Mouse (Mus musculus): ENCODE results near the gene Tjp2. TPM values are rescaled to one million over a fixed set of nuclear protein-coding genes. Genes with fewer than 3 reads are reported as not detected.

The Tjp2 gene
- polyA plus RNA-seq, 1 experiment: 22.1 TPM

- peaks cover 14% of the 10 kb centered on the region for H3K79me2 ChIP-seq (ENCODE audit: control insufficient read depth, insufficient read depth)
- no peak overlapping the region for H3K4me3 ChIP-seq (ENCODE audit: insufficient read depth, poor library complexity, severe bottlenecking)
- H3K27me3 ChIP-seq (ENCODE audit: control insufficient read depth, insufficient read depth, insufficient read length): no peaks in the 10 kb centered on the region
- H3K79me3 ChIP-seq (ENCODE audit: low read depth): peaks cover 4% of the 10 kb centered on the region
- H3K36me3 ChIP-seq (ENCODE audit: control insufficient read depth, insufficient read depth): no peaks in the 10 kb centered on the region
- TF ChIP-seq MAX (IDR thresholded peaks at IDR 0.05) (no peak), CEBPB (IDR thresholded peaks at IDR 0.05; ENCODE audit: low read depth) (no peak), MYOG (IDR thresholded peaks at IDR 0.05; ENCODE audit: control insufficient read depth, extremely low read depth, insufficient read length) (no peak), FOSL1 (IDR thresholded peaks at IDR 0.05; ENCODE audit: insufficient read depth, low read length, poor library complexity, severe bottlenecking) (no peak), CTCF (IDR thresholded peaks at IDR 0.05; ENCODE audit: control insufficient read depth, insufficient read depth, insufficient read length) (no peak), MYOD1 (IDR thresholded peaks at IDR 0.05; ENCODE audit: control insufficient read depth, insufficient read length, low read depth) (no peak)
- H3ac ChIP-seq (ENCODE audit: control insufficient read depth, insufficient read length, low read depth): no peak overlapping the region
Measured at GRCm38 (mm10) chr19:24142621-24143061, 82.2 kb downstream of the Tjp2 start.

DNA sequence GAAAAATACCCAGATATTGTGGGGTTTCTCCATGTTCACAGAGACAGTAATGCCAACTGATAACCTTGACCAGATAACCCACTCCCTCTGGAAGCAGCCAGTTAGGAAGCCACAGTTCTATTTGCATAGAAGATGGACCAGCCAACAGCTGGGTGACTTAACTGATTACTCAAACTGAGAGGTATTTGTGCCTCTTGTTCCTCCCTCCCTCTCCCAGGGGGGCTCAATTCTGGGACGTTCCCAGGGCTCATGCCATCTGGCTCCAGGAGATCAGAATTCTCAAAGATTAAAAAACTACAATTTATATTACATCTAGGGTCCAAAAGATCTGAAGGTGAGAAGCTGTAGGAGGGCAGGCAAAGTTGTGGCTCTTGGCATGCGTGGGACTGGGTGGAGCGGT, 84.5 kb downstream of the Tjp2 start:
- Histone ChIP-seq H3K79me3 (ENCODE audit: low read depth) (peaks cover 4% of the 10 kb centered on the region), H3K4me3 (ENCODE audit: insufficient read depth, poor library complexity, severe bottlenecking) (no peak overlapping the region), H3K27me3 (ENCODE audit: control insufficient read depth, insufficient read depth, insufficient read length) (no peaks in the 10 kb centered on the region), H3K36me3 (ENCODE audit: control insufficient read depth, insufficient read depth) (peaks cover 9% of the 10 kb centered on the region), H3ac (ENCODE audit: control insufficient read depth, insufficient read length, low read depth) (no peak overlapping the region), H3K79me2 (ENCODE audit: control insufficient read depth, insufficient read depth) (peaks cover 14% of the 10 kb centered on the region)
- TF ChIP-seq MAX (IDR thresholded peaks at IDR 0.05) (no peak), CTCF (IDR thresholded peaks at IDR 0.05; ENCODE audit: control insufficient read depth, insufficient read depth, insufficient read length) (no peak), MYOG (IDR thresholded peaks at IDR 0.05; ENCODE audit: control insufficient read depth, extremely low read depth, insufficient read length) (no peak), CEBPB (IDR thresholded peaks at IDR 0.05; ENCODE audit: low read depth) (no peak), FOSL1 (IDR thresholded peaks at IDR 0.05; ENCODE audit: insufficient read depth, low read length, poor library complexity, severe bottlenecking) (no peak), MYOD1 (IDR thresholded peaks at IDR 0.05; ENCODE audit: control insufficient read depth, insufficient read length, low read depth) (no peak), USF1 (IDR thresholded peaks at IDR 0.05; ENCODE audit: low read depth) (no peak)

GRCm38 (mm10) chr19:24137392-24137791, 87.4 kb downstream of the Tjp2 start:
- H3K27me3 ChIP-seq (ENCODE audit: control insufficient read depth, insufficient read depth, insufficient read length): no peaks in the 10 kb centered on the region
- H3K79me3 ChIP-seq (ENCODE audit: low read depth): peaks cover 4% of the 10 kb centered on the region
- peaks cover 5% of the 10 kb centered on the region for H3K79me2 ChIP-seq (ENCODE audit: control insufficient read depth, insufficient read depth)
- H3K36me3 ChIP-seq (ENCODE audit: control insufficient read depth, insufficient read depth): peaks cover 9% of the 10 kb centered on the region
- no peak overlapping the region for H3K4me3 ChIP-seq (ENCODE audit: insufficient read depth, poor library complexity, severe bottlenecking)
- TF ChIP-seq MYOG (IDR thresholded peaks at IDR 0.05; ENCODE audit: control insufficient read depth, extremely low read depth, insufficient read length): no peak
- no peak for TF ChIP-seq CEBPB (IDR thresholded peaks at IDR 0.05; ENCODE audit: low read depth)
- no peak for TF ChIP-seq MYOD1 (IDR thresholded peaks at IDR 0.05; ENCODE audit: control insufficient read depth, insufficient read length, low read depth)
- no peak for TF ChIP-seq FOSL1 (IDR thresholded peaks at IDR 0.05; ENCODE audit: insufficient read depth, low read length, poor library complexity, severe bottlenecking)
- TF ChIP-seq MAX (IDR thresholded peaks at IDR 0.05): no peak
- TF ChIP-seq CTCF (IDR thresholded peaks at IDR 0.05; ENCODE audit: control insufficient read depth, insufficient read depth, insufficient read length): no peak
- no peak for TF ChIP-seq USF1 (IDR thresholded peaks at IDR 0.05; ENCODE audit: low read depth)
- no peak overlapping the region for H3ac ChIP-seq (ENCODE audit: control insufficient read depth, insufficient read length, low read depth)

GRCm38 (mm10) chr19:24134991-24135390, 89.8 kb downstream of the Tjp2 start:
- Histone ChIP-seq H3ac (ENCODE audit: control insufficient read depth, insufficient read length, low read depth) (no peak overlapping the region), H3K27me3 (ENCODE audit: control insufficient read depth, insufficient read depth, insufficient read length) (no peaks in the 10 kb centered on the region), H3K79me3 (ENCODE audit: low read depth) (no peaks in the 10 kb centered on the region), H3K79me2 (ENCODE audit: control insufficient read depth, insufficient read depth) (peaks cover under 1% of the 10 kb centered on the region), H3K36me3 (ENCODE audit: control insufficient read depth, insufficient read depth) (peaks cover 9% of the 10 kb centered on the region), H3K4me3 (ENCODE audit: insufficient read depth, poor library complexity, severe bottlenecking) (no peak overlapping the region)
- TF ChIP-seq CEBPB (IDR thresholded peaks at IDR 0.05; ENCODE audit: low read depth): no peak
- no peak for TF ChIP-seq CTCF (IDR thresholded peaks at IDR 0.05; ENCODE audit: control insufficient read depth, insufficient read depth, insufficient read length)
- no peak for TF ChIP-seq USF1 (IDR thresholded peaks at IDR 0.05; ENCODE audit: low read depth)
- no peak for TF ChIP-seq MAX (IDR thresholded peaks at IDR 0.05)
- no peak for TF ChIP-seq FOSL1 (IDR thresholded peaks at IDR 0.05; ENCODE audit: insufficient read depth, low read length, poor library complexity, severe bottlenecking)
- TF ChIP-seq MYOD1 (IDR thresholded peaks at IDR 0.05; ENCODE audit: control insufficient read depth, insufficient read length, low read depth): no peak

- H3K36me3 ChIP-seq (ENCODE audit: control insufficient read depth, insufficient read depth): peaks cover 9% of the 10 kb centered on the region
- no peaks in the 10 kb centered on the region for H3K79me2 ChIP-seq (ENCODE audit: control insufficient read depth, insufficient read depth)
- no peak overlapping the region for H3K4me3 ChIP-seq (ENCODE audit: insufficient read depth, poor library complexity, severe bottlenecking)
- H3ac ChIP-seq (ENCODE audit: control insufficient read depth, insufficient read length, low read depth): no peak overlapping the region
- no peaks in the 10 kb centered on the region for H3K79me3 ChIP-seq (ENCODE audit: low read depth)
- TF ChIP-seq MAX (IDR thresholded peaks at IDR 0.05) (no peak), CEBPB (IDR thresholded peaks at IDR 0.05; ENCODE audit: low read depth) (no peak), CTCF (IDR thresholded peaks at IDR 0.05; ENCODE audit: control insufficient read depth, insufficient read depth, insufficient read length) (no peak), FOSL1 (IDR thresholded peaks at IDR 0.05; ENCODE audit: insufficient read depth, low read length, poor library complexity, severe bottlenecking) (no peak)
- H3K27me3 ChIP-seq (ENCODE audit: control insufficient read depth, insufficient read depth, insufficient read length): no peaks in the 10 kb centered on the region
Measured at GRCm38 (mm10) chr19:24134144-24134911, 90.5 kb downstream of the Tjp2 start.
